Mouse (Mus musculus) lung, adult 2 months (tissue): ENCODE data around the gene Elf1. TPM values are rescaled to one million over a fixed set of nuclear protein-coding genes. Genes with fewer than 3 reads are reported as not detected.

Experiments
- DNase-seq: peaks from one replicate; pipeline ENCODE4 v3.0.0; 2022
- H3K4me1 ChIP-seq: fragments of 200-500 bp; 2 replicates; pipeline ENCODE4 v1.6.1; 2011; ENCODE audit warnings: low read length; ENCODE audit not compliant: control insufficient read depth, insufficient read depth
- H3K4me3 ChIP-seq: fragments of 200-500 bp; replicated peaks from 2 replicates; pipeline ENCODE3; 2011; ENCODE audit warnings: low read depth, mild to moderate bottlenecking, control low read depth, low read length; ENCODE audit errors: extremely low read depth
- CTCF ChIP-seq: fragments of 200-500 bp; IDR thresholded peaks from 2 replicates; pipeline ENCODE4 v1.5.1; 2011; ENCODE audit warnings: mild to moderate bottlenecking, low read length, control low read depth; ENCODE audit not compliant: insufficient read depth
- POLR2A ChIP-seq: fragments of 200-500 bp; IDR thresholded peaks from 2 replicates; pipeline ENCODE4 v1.6.1; 2011; ENCODE audit warnings: low read depth, mild to moderate bottlenecking, control low read depth, low read length, borderline replicate concordance; ENCODE audit errors: extremely low read depth
- WGBS: fragments of 180-500 bp; shearing (Covaris S2); methylation state at CpG from one replicate; pipeline ENCODE4 v1.1.7; 2018; 5-methylcytosine and 5-hydroxymethylcytosine counted together
- polyA plus RNA-seq: library from polyadenylated mRNA; depleted of rRNA; stranded (reverse); fragments of >200 nt; gene quantifications from 2 replicates; pipeline ENCODE4 v1.2.3, GENCODE M21; 2012

The Elf1 gene
- polyA plus RNA-seq, 1 experiment: 20.9 TPM

- 83% methylated on average over 1 of the region's 1 CpGs for WGBS
- no peak for DNase-seq
- H3K4me3 ChIP-seq: no peak overlapping the region
- H3K4me1 ChIP-seq: no peaks in the 10 kb centered on the region
- TF ChIP-seq POLR2A (no peak), CTCF (no peak)
Observed at GRCm38 (mm10) chr14:79465623-79466022, 15.4 kb upstream of the Elf1 start.

GRCm38 (mm10) chr14:79467621-79468020, 13.4 kb upstream of the Elf1 start:
- WGBS: 16% methylated on average over 3 of the region's 3 CpGs
- TF ChIP-seq CTCF (peak; percentile 79), POLR2A (no peak)
- DNase-seq: no peak
- no peak overlapping the region for H3K4me3 ChIP-seq
- no peaks in the 10 kb centered on the region for H3K4me1 ChIP-seq

GRCm38 (mm10) chr14:79473384-79473783, 7.6 kb upstream of the Elf1 start:
- DNase-seq: no peak
- WGBS: 83% methylated on average over 2 of the region's 2 CpGs
- Histone ChIP-seq H3K4me3 (no peak overlapping the region), H3K4me1 (no peaks in the 10 kb centered on the region)
- TF ChIP-seq POLR2A: no peak
- TF ChIP-seq CTCF: no peak

- peak; percentile 91 for DNase-seq
- Histone ChIP-seq H3K4me1 (peaks cover 12% of the 10 kb centered on the region), H3K4me3 (peak within 1 kb of the TSS; percentile 91)
- TF ChIP-seq CTCF: no peak
- TF ChIP-seq POLR2A: peak; percentile 51; the same call in 1 of the 2 replicates
- whole genome bisulfite sequencing: under 1% methylated on average over 83 of the region's 86 CpGs
Observed at GRCm38 (mm10) chr14:79481339-79482151, 551 bp downstream of the Elf1 start, which contains the start of gene Wbp4. TSS of gene Wbp4 (minus strand) at chr14:79481520.

- Histone ChIP-seq H3K4me3 (peak overlapping the region; percentile 91), H3K4me1 (peaks cover 14% of the 10 kb centered on the region)
- DNase-seq: peak; percentile 45
- under 1% methylated on average over 11 of the region's 11 CpGs for WGBS
- TF ChIP-seq POLR2A: no peak
- TF ChIP-seq CTCF: no peak
Observed at GRCm38 (mm10) chr14:79482251-79482661, 1.3 kb downstream of the Elf1 start.

GRCm38 (mm10) chr14:79482747-79483355, 1.9 kb downstream of the Elf1 start:
- DNase-seq: peak; percentile 46
- 16% methylated on average over 15 of the region's 15 CpGs for WGBS
- peaks cover 16% of the 10 kb centered on the region for H3K4me1 ChIP-seq
- no peak for TF ChIP-seq CTCF
- TF ChIP-seq POLR2A: no peak
- peak overlapping the region; percentile 48 for H3K4me3 ChIP-seq

- Histone ChIP-seq H3K4me1 (peaks cover 21% of the 10 kb centered on the region), H3K4me3 (peak overlapping the region; percentile 1)
- WGBS: 40% methylated on average over 8 of the region's 8 CpGs
- TF ChIP-seq POLR2A (no peak), CTCF (no peak)
- peak; percentile 45 for DNase-seq
Observed at GRCm38 (mm10) chr14:79483611-79484120, 2.7 kb downstream of the Elf1 start.

GRCm38 (mm10) chr14:79486617-79486992, 5.6 kb downstream of the Elf1 start:
- DNase-seq: no peak
- H3K4me3 ChIP-seq: no peak overlapping the region
- TF ChIP-seq POLR2A (no peak), CTCF (no peak)
- peaks cover 28% of the 10 kb centered on the region for H3K4me1 ChIP-seq
- WGBS: 34% methylated on average over 8 of the region's 8 CpGs

- H3K4me3 ChIP-seq: peak overlapping the region; percentile 53
- peaks cover 28% of the 10 kb centered on the region for H3K4me1 ChIP-seq
- 13% methylated on average over 19 of the region's 19 CpGs for WGBS
- DNase-seq: peak; percentile 51
- TF ChIP-seq POLR2A (no peak), CTCF (0 out of 2 replicates have a peak, but pooled peaks have one; percentile 17)
Observed at GRCm38 (mm10) chr14:79486993-79487731, 6.2 kb downstream of the Elf1 start.

- TF ChIP-seq CTCF (no peak), POLR2A (no peak)
- 51% methylated on average over 9 of the region's 9 CpGs for WGBS
- peak; percentile 49 for DNase-seq
- H3K4me3 ChIP-seq: no peak overlapping the region
- peaks cover 23% of the 10 kb centered on the region for H3K4me1 ChIP-seq
Observed at GRCm38 (mm10) chr14:79488531-79488930, 7.5 kb downstream of the Elf1 start.
